Mouse (Mus musculus): ENCODE results near the gene Svep1. TPM values are rescaled to one million over a fixed set of nuclear protein-coding genes. Genes with fewer than 3 reads are reported as not detected.

Gene Svep1
- total RNA-seq (2014; fragmentation: Nextera tagmentation) (not detected in 2 replicates), total RNA-seq (2017) (0.17 and 0.38 TPM in 2 replicates), polyA plus RNA-seq (2012) (not detected in 2 replicates)

- no peaks in the 10 kb centered on the region for H3K36me3 ChIP-seq (replicated peaks)
- no peak for ATAC-seq (ENCODE audit: extremely low read depth, insufficient number of reproducible peaks, low FRiP score, poor library complexity, severe bottlenecking)
- H3K4me1 ChIP-seq (ENCODE audit: insufficient read depth, low read depth, low read length), result no peaks in the 10 kb centered on the region
- no peaks in the 10 kb centered on the region for H3K27me3 ChIP-seq (ENCODE audit: insufficient read depth, low read length)
- H3K9me3 ChIP-seq (replicated peaks), result peaks cover 41% of the 10 kb centered on the region
- no peak for TF ChIP-seq GATA2 (IDR thresholded peaks at IDR 0.05; ENCODE audit: borderline replicate concordance, low read depth, low read length)
- no peak for TF ChIP-seq TAL1 (conservative IDR thresholded peaks at IDR 0.05; ENCODE audit: low read depth, low read length)
- TF ChIP-seq CTCF (IDR thresholded peaks at IDR 0.05; ENCODE audit: low read depth, low read length), result no peak
- TF ChIP-seq GATA1 (IDR thresholded peaks at IDR 0.05; ENCODE audit: borderline replicate concordance, low read length), result no peak
- no peak for TF ChIP-seq POLR2AphosphoS5 (IDR thresholded peaks at IDR 0.05; ENCODE audit: insufficient replicate concordance, low read depth, low read length)
- H3K4me3 ChIP-seq (ENCODE audit: low read depth, low read length), result no peak within 1 kb of the TSS; the same call in 1 of the 2 replicates
- DNase-seq (ENCODE audit: low spot score), result no peak
These were observed at the start of gene Svep1 for GRCm38 (mm10) chr4:58206115-58206945. Gene Svep1 (minus strand): TSS chr4:58206859.

DNA sequence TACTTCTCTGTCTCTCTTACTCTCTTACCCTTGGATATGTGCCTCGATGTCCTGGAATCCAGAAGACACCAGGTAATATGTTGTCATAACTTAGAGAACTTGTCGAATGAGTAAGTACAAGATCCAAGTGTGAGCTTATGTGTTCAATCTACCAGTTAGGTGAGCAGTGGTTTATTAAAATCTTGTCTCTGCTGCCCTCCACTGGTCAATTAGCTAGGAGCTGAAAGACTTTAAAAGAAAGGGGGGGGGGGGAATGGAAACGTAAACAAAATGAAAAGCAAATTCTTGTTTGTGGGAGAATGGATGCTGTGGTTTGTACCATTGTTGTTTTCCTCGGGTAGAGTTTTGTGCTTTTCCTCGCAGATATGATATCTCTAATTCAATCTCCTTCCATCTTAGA, 46.8 kb upstream of the Svep1 start:
- Histone ChIP-seq H3K4me1 (ENCODE audit: insufficient read depth, low read depth, low read length) (no peaks in the 10 kb centered on the region), H3K27me3 (ENCODE audit: insufficient read depth, low read length) (no peaks in the 10 kb centered on the region), H3K9me3 (replicated peaks) (peaks cover 7% of the 10 kb centered on the region), H3K36me3 (replicated peaks) (no peaks in the 10 kb centered on the region), H3K4me3 (ENCODE audit: low read depth, low read length) (no peak overlapping the region)
- TF ChIP-seq TAL1 (conservative IDR thresholded peaks at IDR 0.05; ENCODE audit: low read depth, low read length) (no peak), GATA2 (IDR thresholded peaks at IDR 0.05; ENCODE audit: borderline replicate concordance, low read depth, low read length) (no peak), GATA1 (IDR thresholded peaks at IDR 0.05; ENCODE audit: borderline replicate concordance, low read length) (no peak)
- ATAC-seq (ENCODE audit: extremely low read depth, insufficient number of reproducible peaks, low FRiP score, poor library complexity, severe bottlenecking) (no peak), DNase-seq (ENCODE audit: low spot score) (no peak)

DNA sequence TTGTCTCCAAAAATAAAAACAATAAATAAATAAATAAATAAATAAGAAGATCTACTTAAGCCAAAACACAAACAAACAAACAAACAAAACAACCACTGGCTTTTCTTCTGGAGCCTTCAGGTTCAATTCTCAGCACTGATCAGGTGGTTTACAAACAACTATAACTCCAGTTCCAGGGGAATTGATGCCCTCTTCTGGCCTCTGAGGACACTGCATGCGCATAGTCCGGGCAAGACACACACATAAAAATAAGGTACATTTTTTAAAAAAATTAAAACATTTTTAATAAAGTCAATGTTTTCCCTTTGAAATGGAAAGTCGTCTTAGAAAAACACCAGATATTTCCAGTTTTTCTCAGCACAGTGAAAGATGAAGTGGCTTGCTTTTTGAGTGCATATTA, 45.7 kb upstream of the Svep1 start:
- H3K9me3 ChIP-seq (replicated peaks), result peaks cover 7% of the 10 kb centered on the region
- no peak for TF ChIP-seq TAL1 (conservative IDR thresholded peaks at IDR 0.05; ENCODE audit: low read depth, low read length)
- no peak for TF ChIP-seq GATA1 (IDR thresholded peaks at IDR 0.05; ENCODE audit: borderline replicate concordance, low read length)
- no peak for TF ChIP-seq GATA2 (IDR thresholded peaks at IDR 0.05; ENCODE audit: borderline replicate concordance, low read depth, low read length)
- TF ChIP-seq POLR2AphosphoS5 (IDR thresholded peaks at IDR 0.05; ENCODE audit: insufficient replicate concordance, low read depth, low read length), result no peak
- no peak for TF ChIP-seq CTCF (IDR thresholded peaks at IDR 0.05; ENCODE audit: low read depth, low read length)
- no peak overlapping the region for H3K4me3 ChIP-seq (ENCODE audit: low read depth, low read length)
- H3K4me1 ChIP-seq (ENCODE audit: insufficient read depth, low read depth, low read length), result no peaks in the 10 kb centered on the region
- no peak for DNase-seq (ENCODE audit: low spot score)
- H3K36me3 ChIP-seq (replicated peaks), result no peaks in the 10 kb centered on the region
- no peak for ATAC-seq (ENCODE audit: extremely low read depth, insufficient number of reproducible peaks, low FRiP score, poor library complexity, severe bottlenecking)
- no peaks in the 10 kb centered on the region for H3K27me3 ChIP-seq (ENCODE audit: insufficient read depth, low read length)

GRCm38 (mm10) chr4:58245544-58245943, 38.9 kb upstream of the Svep1 start:
- Histone ChIP-seq H3K4me3 (ENCODE audit: low read depth, low read length) (no peak overlapping the region), H3K36me3 (replicated peaks) (no peaks in the 10 kb centered on the region), H3K9me3 (replicated peaks) (peaks cover 25% of the 10 kb centered on the region), H3K4me1 (ENCODE audit: insufficient read depth, low read depth, low read length) (no peaks in the 10 kb centered on the region), H3K27me3 (ENCODE audit: insufficient read depth, low read length) (no peaks in the 10 kb centered on the region)
- ATAC-seq (ENCODE audit: extremely low read depth, insufficient number of reproducible peaks, low FRiP score, poor library complexity, severe bottlenecking), result no peak
- DNase-seq (ENCODE audit: low spot score), result no peak
- TF ChIP-seq TAL1 (conservative IDR thresholded peaks at IDR 0.05; ENCODE audit: low read depth, low read length), result no peak

DNA sequence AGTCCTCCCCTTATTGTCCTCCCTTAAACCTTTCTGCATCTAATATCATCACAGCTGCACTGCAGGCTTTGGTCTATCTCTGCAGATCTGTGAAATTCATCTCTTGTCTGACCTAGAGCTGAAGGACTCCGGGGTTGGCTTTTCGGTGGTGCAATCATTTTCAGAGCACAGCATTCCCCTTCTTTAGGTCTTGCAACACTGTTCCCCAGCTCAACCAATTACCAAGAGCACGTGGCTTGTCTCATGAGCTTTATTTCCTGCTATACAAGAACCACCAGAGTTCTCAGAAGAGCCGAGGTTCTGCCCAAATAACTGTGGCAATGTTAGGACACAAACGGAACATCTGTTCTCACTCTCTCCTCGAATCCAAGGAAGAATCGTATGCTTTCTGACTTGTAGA, 33.8 kb upstream of the Svep1 start:
- Histone ChIP-seq H3K27me3 (ENCODE audit: insufficient read depth, low read length) (no peaks in the 10 kb centered on the region), H3K36me3 (replicated peaks) (no peaks in the 10 kb centered on the region), H3K4me3 (ENCODE audit: low read depth, low read length) (no peak overlapping the region), H3K4me1 (ENCODE audit: insufficient read depth, low read depth, low read length) (no peaks in the 10 kb centered on the region), H3K9me3 (replicated peaks) (peaks cover 18% of the 10 kb centered on the region)
- ATAC-seq (ENCODE audit: extremely low read depth, insufficient number of reproducible peaks, low FRiP score, poor library complexity, severe bottlenecking) (no peak), DNase-seq (ENCODE audit: low spot score) (no peak)
- TF ChIP-seq CTCF (IDR thresholded peaks at IDR 0.05; ENCODE audit: low read depth, low read length) (no peak), POLR2AphosphoS5 (IDR thresholded peaks at IDR 0.05; ENCODE audit: insufficient replicate concordance, low read depth, low read length) (no peak), TAL1 (conservative IDR thresholded peaks at IDR 0.05; ENCODE audit: low read depth, low read length) (no peak), GATA1 (IDR thresholded peaks at IDR 0.05; ENCODE audit: borderline replicate concordance, low read length) (no peak), GATA2 (IDR thresholded peaks at IDR 0.05; ENCODE audit: borderline replicate concordance, low read depth, low read length) (no peak)

GRCm38 (mm10) chr4:58235828-58236227, 29.2 kb upstream of the Svep1 start:
- no peak for DNase-seq (ENCODE audit: low spot score)
- no peak for TF ChIP-seq GATA2 (IDR thresholded peaks at IDR 0.05; ENCODE audit: borderline replicate concordance, low read depth, low read length)
- TF ChIP-seq TAL1 (conservative IDR thresholded peaks at IDR 0.05; ENCODE audit: low read depth, low read length), result no peak
- TF ChIP-seq POLR2AphosphoS5 (IDR thresholded peaks at IDR 0.05; ENCODE audit: insufficient replicate concordance, low read depth, low read length), result no peak
- TF ChIP-seq GATA1 (IDR thresholded peaks at IDR 0.05; ENCODE audit: borderline replicate concordance, low read length), result no peak
- no peak for TF ChIP-seq CTCF (IDR thresholded peaks at IDR 0.05; ENCODE audit: low read depth, low read length)
- no peak for ATAC-seq (ENCODE audit: extremely low read depth, insufficient number of reproducible peaks, low FRiP score, poor library complexity, severe bottlenecking)

More at GRCm38 (mm10) chr4:58235828-58236227, 29.2 kb upstream of the Svep1 start:
- Histone ChIP-seq H3K4me1 (ENCODE audit: insufficient read depth, low read depth, low read length) (no peaks in the 10 kb centered on the region), H3K36me3 (replicated peaks) (no peaks in the 10 kb centered on the region), H3K9me3 (replicated peaks) (peaks cover 11% of the 10 kb centered on the region), H3K27me3 (ENCODE audit: insufficient read depth, low read length) (no peaks in the 10 kb centered on the region), H3K4me3 (ENCODE audit: low read depth, low read length) (no peak overlapping the region)

Data from G1E (cell line).